Mouse (Mus musculus) frontal cortex, adult 2 months (tissue): ENCODE results near the gene Coq9. TPM values are rescaled to one million over a fixed set of nuclear protein-coding genes. Genes with fewer than 3 reads are reported as not detected.

Experiments used
- DNase-seq, 2 experiments: peaks; one replicate each; pipeline ENCODE4 v3.0.0; 2022; ENCODE audit warnings: low spot score in 1 of 2; ENCODE audit errors: extremely low spot score in 1 of 2
- polyA plus RNA-seq: library from polyadenylated mRNA; depleted of rRNA; stranded (reverse); fragments of >200 nt; gene quantifications from 2 replicates; pipeline ENCODE4 v1.2.3, GENCODE M21; 2012; rRNA removed

The Coq9 gene
- 94.0 and 109 TPM in 2 replicates for polyA plus RNA-seq

- DNase-seq, result peak; percentile 90 to 94
Measured at GRCm38 (mm10) chr8:94837662-94838574, at the start of gene Coq9, which contains the start of gene Ciapin1. Coq9 (plus strand) TSS chr8:94838321. Ciapin1 (minus strand) TSS chr8:94838358.

DNA sequence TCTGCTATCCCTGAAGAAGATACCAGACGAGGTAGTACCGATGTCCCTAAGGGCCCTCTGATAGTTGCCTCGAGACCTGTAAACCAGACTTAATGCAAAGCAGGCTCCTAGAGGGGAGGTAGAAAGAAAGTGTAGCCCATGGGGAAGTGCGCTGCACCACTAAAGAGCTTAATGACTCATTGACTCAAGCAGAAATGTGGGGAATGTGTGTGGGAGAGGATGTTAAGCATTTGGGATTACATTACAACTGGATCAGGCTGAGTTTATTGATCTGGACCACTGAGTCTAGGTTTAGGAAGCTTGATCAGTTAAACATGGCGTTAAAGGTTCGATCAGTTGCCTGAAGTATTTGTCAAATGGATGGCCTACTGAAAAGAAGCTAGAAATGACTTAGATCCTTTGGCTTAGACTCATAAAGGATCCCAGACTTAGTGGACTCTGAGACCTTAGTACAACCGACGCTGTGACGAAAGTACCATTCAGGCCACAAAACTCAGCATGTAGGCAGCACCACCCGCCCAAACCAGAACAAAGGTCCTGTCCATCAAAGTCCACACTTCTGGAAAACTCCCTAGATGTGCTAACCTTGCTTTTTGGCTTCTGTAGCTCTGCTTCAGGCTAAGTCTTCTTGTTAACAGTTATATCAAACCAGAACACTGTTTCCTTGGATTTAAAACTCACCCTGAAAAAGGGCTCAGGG lies 48.7 kb upstream of the Coq9 start:
- no peak for DNase-seq

DNA sequence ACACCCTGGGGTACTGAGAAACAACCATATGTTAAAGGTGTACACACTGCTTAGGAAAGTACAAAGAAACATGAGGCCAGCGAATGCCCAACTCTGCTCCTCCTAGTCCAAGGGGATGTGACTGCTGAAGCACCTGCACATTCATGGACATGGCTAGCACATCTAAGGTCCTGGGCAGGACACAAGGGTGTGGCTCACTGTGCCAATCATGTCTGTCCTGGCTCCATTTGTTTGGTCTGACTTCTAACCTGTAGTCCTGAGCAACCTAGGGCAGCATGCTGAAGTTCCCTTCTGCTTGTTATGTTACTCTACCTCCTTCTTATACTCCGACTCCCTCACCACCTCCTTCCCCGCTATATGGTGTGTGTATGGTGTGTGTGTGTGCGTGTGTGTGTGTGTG lies 43.8 kb upstream of the Coq9 start:
- DNase-seq, result no peak

DNA sequence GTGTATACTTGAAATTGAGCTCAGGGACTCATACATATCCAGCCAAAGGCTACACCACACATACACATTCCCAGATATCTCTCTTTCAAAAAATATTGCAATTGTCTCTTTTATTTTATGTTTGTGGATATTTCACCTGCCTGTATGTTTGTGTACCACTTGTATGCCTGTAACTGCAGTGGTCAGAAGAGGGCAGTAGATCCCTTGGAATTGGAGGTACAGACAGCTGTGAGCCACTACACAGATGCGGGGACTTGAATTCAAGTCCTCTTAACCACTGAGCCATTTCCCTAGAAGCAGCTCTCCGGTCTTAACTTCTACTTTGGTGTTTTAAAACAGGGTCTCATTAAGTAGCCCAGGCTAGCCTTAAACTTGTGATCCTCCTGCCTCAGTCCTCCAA lies 43.3 kb upstream of the Coq9 start:
- no peak for DNase-seq

GRCm38 (mm10) chr8:94800278-94800968 lies 37.7 kb upstream of the Coq9 start:
- DNase-seq, result peak; percentile 64 to 80

GRCm38 (mm10) chr8:94801293-94802095 lies 36.6 kb upstream of the Coq9 start:
- peak; percentile 64 to 86 for DNase-seq

GRCm38 (mm10) chr8:94802375-94802774 lies 35.7 kb upstream of the Coq9 start:
- DNase-seq, result no peak

- DNase-seq, result peak in 1 of 2 experiments; percentile 81
Measured at GRCm38 (mm10) chr8:94803551-94803950, 34.6 kb upstream of the Coq9 start.

- no peak for DNase-seq
Measured at GRCm38 (mm10) chr8:94804546-94805340, 33.4 kb upstream of the Coq9 start.

- no peak for DNase-seq
Measured at GRCm38 (mm10) chr8:94805811-94806210, 32.3 kb upstream of the Coq9 start.

- DNase-seq, result no peak
Measured at GRCm38 (mm10) chr8:94807506-94807905, 30.6 kb upstream of the Coq9 start.

GRCm38 (mm10) chr8:94808372-94808771 lies 29.7 kb upstream of the Coq9 start:
- no peak for DNase-seq

- no peak for DNase-seq
Measured at GRCm38 (mm10) chr8:94810153-94810552, 28.0 kb upstream of the Coq9 start, which contains the start of gene Ccl17. Ccl17 (plus strand) TSS chr8:94810453.

GRCm38 (mm10) chr8:94810855-94811254 lies 27.3 kb upstream of the Coq9 start:
- no peak for DNase-seq

DNA sequence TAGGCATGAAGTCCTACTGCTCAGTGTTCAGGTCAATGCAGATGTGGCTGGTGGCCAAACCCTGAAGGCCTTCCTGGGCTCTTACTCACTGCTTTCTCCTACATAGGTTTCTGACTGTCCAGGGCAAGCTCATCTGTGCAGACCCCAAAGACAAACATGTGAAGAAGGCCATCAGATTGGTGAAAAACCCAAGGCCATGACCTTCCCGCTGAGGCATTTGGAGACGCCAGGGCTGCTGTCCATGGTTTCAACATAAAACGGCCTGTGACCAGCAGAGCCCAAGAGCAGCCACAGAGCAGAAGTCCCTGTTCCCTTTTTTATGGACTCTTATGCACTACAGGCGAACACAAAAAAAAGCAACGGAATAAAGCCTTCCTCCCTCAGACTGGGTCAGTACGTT lies 26.5 kb upstream of the Coq9 start:
- DNase-seq, result no peak

- peak; percentile 81 to 97 for DNase-seq
Measured at GRCm38 (mm10) chr8:94812645-94813098, 25.4 kb upstream of the Coq9 start.

- DNase-seq, result peak in 1 of 2 experiments; percentile 62
Measured at GRCm38 (mm10) chr8:94814556-94814955, 23.6 kb upstream of the Coq9 start.

DNA sequence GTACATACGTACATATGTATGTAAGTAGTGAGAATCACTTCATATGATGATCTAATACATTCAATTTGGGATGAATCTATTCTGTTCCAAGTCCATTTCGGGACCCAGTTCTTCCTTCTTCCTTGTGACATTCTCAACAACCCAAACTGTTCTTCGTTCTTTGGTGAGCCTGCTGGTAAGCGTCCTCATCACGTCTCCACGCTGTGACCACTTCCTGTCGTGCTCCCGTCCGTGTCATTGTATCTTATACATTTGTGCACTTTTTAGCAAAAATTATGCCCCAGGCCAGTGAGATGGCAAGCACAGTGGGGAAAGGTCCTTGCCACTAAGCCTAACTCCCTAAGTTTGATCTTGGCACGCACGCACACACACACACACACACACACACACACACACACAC lies 20.2 kb upstream of the Coq9 start:
- no peak for DNase-seq

GRCm38 (mm10) chr8:94819671-94820179 lies 18.4 kb upstream of the Coq9 start:
- DNase-seq, result no peak
